7 mouse cellular contexts compared by ENCODE assay signal in the genomic region with DNA sequence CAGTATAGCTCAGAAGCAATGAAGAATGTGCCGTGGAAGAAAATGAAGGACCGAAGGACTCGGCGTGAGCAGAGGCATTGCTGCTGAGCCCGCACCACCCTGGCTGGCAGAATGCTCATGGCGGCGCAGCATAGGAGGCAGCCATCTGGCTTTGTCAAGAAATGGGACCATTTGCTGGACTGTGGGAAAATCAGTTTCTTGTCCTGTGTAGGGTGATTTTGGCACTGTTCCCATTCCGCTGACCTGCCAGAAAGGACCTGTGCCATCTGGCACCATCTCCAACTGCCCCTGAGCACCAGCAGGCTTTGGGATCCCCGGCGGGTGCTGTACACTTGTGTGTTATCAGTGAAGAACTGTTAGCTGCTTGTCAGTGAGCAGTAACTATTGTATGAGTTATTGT. TPM values are rescaled to one million over a fixed set of nuclear protein-coding genes. Genes with fewer than 3 reads are reported as not detected.
DNase-seq lines count a peak whose midpoint lies in the region; ATAC-seq and TF ChIP-seq lines count a peak whose summit lies in the region.

No protein-coding gene starts in this region.

- peaks cover 10% of the 10 kb centered on the region; the same call in 1 of the 2 replicates for H3K4me1 ChIP-seq in neural tube, embryonic 12.5 days
- peaks cover 6% of the 10 kb centered on the region; the same call in 1 of the 2 replicates for H3K4me1 ChIP-seq in intestine, embryonic 16.5 days (ENCODE audit: control insufficient read depth, insufficient read depth, low read length)
- no peaks in the 10 kb centered on the region; the same call in 1 of the 2 replicates for H3K4me1 ChIP-seq in thymus, adult 2 months (replicated peaks; ENCODE audit: control insufficient read depth, insufficient read depth, low read length)

- H3K4me2 ChIP-seq in neural tube, embryonic 12.5 days (replicated peaks) = no peak overlapping the region
- H3K4me2 ChIP-seq in intestine, embryonic 16.5 days (ENCODE audit: low read depth, low read length) = no peak overlapping the region

- TF ChIP-seq POLR2A in thymus, adult 2 months (IDR thresholded peaks at IDR 0.05; ENCODE audit: control insufficient read depth, extremely low read depth, insufficient read depth, low read length, poor library complexity) = no peak

- 0 out of 2 replicates have a peak, but pooled peaks have one; percentile 22 for ATAC-seq in neural tube, embryonic 12.5 days (ENCODE audit: low FRiP score, low read depth)
- ATAC-seq in intestine, embryonic 16.5 days = 0 out of 2 replicates have a peak, but pooled peaks have one; percentile 24

- H3K36me3 ChIP-seq in neural tube, embryonic 12.5 days = peaks cover 25% of the 10 kb centered on the region
- H3K36me3 ChIP-seq in intestine, embryonic 16.5 days (ENCODE audit: control insufficient read depth, insufficient read depth, low read length) = no peaks in the 10 kb centered on the region
- peaks cover 33% of the 10 kb centered on the region for H3K36me3 ChIP-seq in thymus, adult 2 months (ENCODE audit: control insufficient read depth, insufficient read depth, low read length)

- no peaks in the 10 kb centered on the region for H3K27me3 ChIP-seq in neural tube, embryonic 12.5 days (replicated peaks)
- H3K27me3 ChIP-seq in intestine, embryonic 16.5 days (replicated peaks; ENCODE audit: control insufficient read depth, insufficient read depth, low read length) = no peaks in the 10 kb centered on the region
- no peaks in the 10 kb centered on the region for H3K27me3 ChIP-seq in thymus, adult 2 months (ENCODE audit: control insufficient read depth, insufficient read depth, low read length)

- H3K9ac ChIP-seq in neural tube, embryonic 12.5 days = no peak overlapping the region
- no peak overlapping the region for H3K9ac ChIP-seq in intestine, embryonic 16.5 days (ENCODE audit: low read depth, low read length)

- H3K9me3 ChIP-seq in neural tube, embryonic 12.5 days = no peaks in the 10 kb centered on the region
- no peaks in the 10 kb centered on the region for H3K9me3 ChIP-seq in intestine, embryonic 16.5 days (ENCODE audit: control insufficient read depth, low read length)

- H3K27ac ChIP-seq in neural tube, embryonic 12.5 days = no peak overlapping the region
- H3K27ac ChIP-seq in intestine, embryonic 16.5 days (ENCODE audit: low read length) = peak overlapping the region; percentile 45; the same call in 1 of the 2 replicates
- H3K27ac ChIP-seq in thymus, adult 2 months (ENCODE audit: control insufficient read depth, insufficient read depth, low read length) = no peak overlapping the region

- DNase-seq in neural tube, embryonic 10.5 days (ENCODE audit: extremely low spot score, low spot score) = no peak
- peak; percentile 94 to 95 for DNase-seq in cerebellum, postnatal 25 days
- DNase-seq in lung, postnatal 10 days = peak; percentile 27
- no peak for DNase-seq in thymus, adult 2 months
- no peak for DNase-seq in spleen, adult 12 weeks (ENCODE audit: low spot score)

- 83% methylated on average over 10 of the region's 10 CpGs for WGBS in neural tube, embryonic 12.5 days
- 87% methylated on average over 10 of the region's 10 CpGs for WGBS in intestine, embryonic 16.5 days
- WGBS in thymus, adult 2 months = 98% methylated on average over 10 of the region's 10 CpGs

- TF ChIP-seq CTCF in thymus, adult 2 months (IDR thresholded peaks at IDR 0.05; ENCODE audit: borderline replicate concordance, control insufficient read depth, extremely low read depth, insufficient read depth, low read length, poor library complexity) = no peak

- no peak overlapping the region for H3K4me3 ChIP-seq in neural tube, embryonic 12.5 days
- H3K4me3 ChIP-seq in intestine, embryonic 16.5 days (ENCODE audit: low read length) = no peak overlapping the region
- H3K4me3 ChIP-seq in thymus, adult 2 months (ENCODE audit: control insufficient read depth, insufficient read depth, low read length) = no peak overlapping the region

RNA-seq across cellular contexts. Expression of gene Trp53bp2, which starts 52.8 kb away (rescaled TPM):
- 24.2 and 32.2 TPM in 2 replicates for polyA plus RNA-seq in neural tube, embryonic 12.5 days (2016; fragmentation: Nextera tagmentation; extraction: Ambion mirVana)
- 16.3 and 18.4 TPM in 2 replicates for polyA plus RNA-seq in intestine, embryonic 16.5 days (2015; fragmentation: Nextera tagmentation; extraction: Ambion mirVana)
- polyA plus RNA-seq in thymus, adult 2 months (2012; rRNA removed) = 37.9 and 41.5 TPM in 2 replicates

RNA-seq across cellular contexts. Expression of gene Capn2, which starts 55.6 kb away (rescaled TPM):
- 104 and 115 TPM in 2 replicates for polyA plus RNA-seq in neural tube, embryonic 12.5 days (2016; fragmentation: Nextera tagmentation; extraction: Ambion mirVana)
- 74.8 and 77.0 TPM in 2 replicates for polyA plus RNA-seq in intestine, embryonic 16.5 days (2015; fragmentation: Nextera tagmentation; extraction: Ambion mirVana)
- polyA plus RNA-seq in thymus, adult 2 months (2012; rRNA removed) = 19.4 and 23.3 TPM in 2 replicates

Comparison
In these comparisons a context has a peak if more than half of its experiments do, and no peak if none do; other contexts are left out.
1. DNase-seq: peak in cerebellum, postnatal 25 days (2 of 2) and lung, postnatal 10 days (single experiment); none in neural tube, embryonic 10.5 days (single experiment), thymus, adult 2 months (single experiment) and spleen, adult 12 weeks (single experiment).